Mouse (Mus musculus) small intestine, adult 2 months (tissue): Measurements from ENCODE around the gene Tbxas1.

Experiments used
- CTCF ChIP-seq: fragments of 200-500 bp; IDR thresholded peaks from 2 replicates; pipeline ENCODE4 v1.5.1; 2012; ENCODE audit warnings: low read depth, mild to moderate bottlenecking, control low read depth, inconsistent platforms, low read length, moderate library complexity, mixed read lengths; ENCODE audit not compliant: insufficient replicate concordance, insufficient read length; ENCODE audit errors: extremely low read depth
- POLR2A ChIP-seq: fragments of 200-500 bp; IDR thresholded peaks from 2 replicates; pipeline ENCODE4 v1.6.1; 2012; ENCODE audit warnings: low read depth, mild to moderate bottlenecking, control low read depth, inconsistent platforms, low read length, moderate library complexity

DNA sequence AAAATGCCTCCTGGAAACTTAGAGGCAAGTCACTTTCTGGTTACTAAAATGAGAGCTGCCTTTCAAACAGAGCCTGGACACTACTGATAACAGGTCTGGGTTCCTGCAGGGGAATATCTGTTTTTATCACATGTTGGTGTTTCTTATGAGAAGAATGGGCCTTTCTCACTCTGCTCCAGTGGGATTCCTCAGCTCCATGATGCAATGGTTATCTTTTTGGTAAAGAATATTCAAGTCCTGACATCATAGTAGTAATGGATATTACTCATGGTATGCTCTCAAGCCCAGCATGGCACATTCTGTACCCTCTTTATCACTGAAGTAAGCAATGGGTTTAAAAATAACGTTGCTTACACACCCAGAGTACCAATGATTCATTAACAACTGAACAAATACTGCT lies 40.0 kb upstream of the Tbxas1 start:
- TF ChIP-seq POLR2A (no peak), CTCF (no peak)
